Mouse (Mus musculus): ENCODE data around the gene Omg.

Gene Omg

GRCm38 (mm10) chr11:79503845-79504244 is at the start of gene Omg:
Gene Omg (minus strand): TSS chr11:79504084.
- no peak for DNase-seq (ENCODE audit: low spot score)

DNA sequence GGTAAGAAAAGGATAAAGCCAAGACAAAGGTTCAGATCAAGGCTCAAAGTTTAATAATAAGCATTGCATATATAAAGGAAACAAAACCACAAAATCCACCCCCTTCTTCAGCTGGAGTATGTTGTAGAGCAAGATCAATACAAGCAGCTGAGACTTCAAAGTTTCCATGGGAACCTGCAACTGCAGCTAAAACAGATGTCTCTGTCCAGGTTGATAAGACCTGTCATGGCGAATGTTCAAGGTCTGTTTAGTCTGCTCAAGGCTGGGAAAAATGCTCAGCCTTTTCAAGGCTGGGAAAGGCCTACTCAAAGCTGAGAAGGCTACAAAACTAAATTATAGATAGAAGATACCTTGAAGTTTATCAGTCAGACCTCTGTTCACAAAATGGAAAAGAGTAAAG is 48.7 kb upstream of the Omg start:
- DNase-seq (ENCODE audit: low spot score): no peak

GRCm38 (mm10) chr11:79536293-79536692 is 32.4 kb upstream of the Omg start:
- DNase-seq (ENCODE audit: low spot score): no peak

- DNase-seq (ENCODE audit: low spot score): no peak
Measured at GRCm38 (mm10) chr11:79535554-79535953, 31.7 kb upstream of the Omg start.

DNA sequence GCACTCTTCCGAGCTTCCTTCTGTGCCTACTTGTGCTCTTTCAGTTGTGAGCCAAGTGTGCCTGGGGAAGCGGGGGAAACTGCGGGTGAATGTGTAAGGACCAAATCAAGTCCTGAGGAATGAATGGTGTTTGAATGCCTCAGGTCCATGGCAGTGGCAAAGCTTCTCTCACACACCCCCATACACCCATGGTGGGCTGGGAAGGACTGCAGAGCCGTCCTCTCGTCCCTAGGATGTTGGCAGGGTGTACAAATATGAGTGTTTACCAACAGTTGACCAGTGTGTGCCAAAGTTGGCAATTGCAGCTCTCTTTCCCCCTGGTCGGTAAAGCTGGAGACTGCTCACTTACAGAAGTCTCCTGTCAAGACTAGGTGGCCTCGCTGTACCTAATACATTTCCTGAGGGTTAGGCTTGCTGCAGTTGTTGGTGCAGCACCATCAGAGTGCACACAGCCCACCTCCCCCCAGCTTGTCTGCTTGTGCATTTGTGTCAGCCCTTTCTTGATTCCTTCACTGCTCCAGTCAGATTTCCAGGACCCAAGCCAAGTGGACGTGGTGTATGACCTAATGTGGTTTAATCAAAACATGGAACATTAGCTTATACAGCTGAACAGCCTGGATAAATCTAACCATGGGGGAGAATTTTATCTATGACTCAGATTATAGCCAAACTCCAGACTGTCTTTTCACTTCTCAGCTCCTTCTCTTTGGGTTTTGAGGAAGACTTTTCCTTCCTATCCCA is 30.2 kb upstream of the Omg start:
- DNase-seq (ENCODE audit: low spot score): no peak

GRCm38 (mm10) chr11:79533311-79533710 is 29.4 kb upstream of the Omg start:
- no peak for DNase-seq (ENCODE audit: low spot score)

DNA sequence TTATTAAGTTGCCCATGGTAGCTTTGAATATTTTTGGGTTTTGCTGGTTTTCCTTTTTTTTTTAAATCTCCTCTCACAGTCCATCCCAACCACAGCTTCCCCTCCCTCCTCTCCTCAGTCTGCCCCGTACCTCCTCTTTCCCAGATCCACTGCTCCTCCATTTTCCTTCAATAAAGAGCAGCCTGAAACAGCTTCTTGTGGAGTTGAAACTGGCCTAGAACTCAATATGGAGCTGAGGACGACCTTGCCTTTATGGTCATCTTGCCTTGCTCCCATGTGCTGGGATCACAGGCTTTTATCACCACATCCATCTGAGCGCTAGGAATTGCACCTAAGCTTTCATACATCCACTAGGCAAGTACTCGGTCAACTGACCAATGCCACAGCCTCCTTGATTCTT is 27.6 kb upstream of the Omg start:
- DNase-seq (ENCODE audit: low spot score): no peak

DNA sequence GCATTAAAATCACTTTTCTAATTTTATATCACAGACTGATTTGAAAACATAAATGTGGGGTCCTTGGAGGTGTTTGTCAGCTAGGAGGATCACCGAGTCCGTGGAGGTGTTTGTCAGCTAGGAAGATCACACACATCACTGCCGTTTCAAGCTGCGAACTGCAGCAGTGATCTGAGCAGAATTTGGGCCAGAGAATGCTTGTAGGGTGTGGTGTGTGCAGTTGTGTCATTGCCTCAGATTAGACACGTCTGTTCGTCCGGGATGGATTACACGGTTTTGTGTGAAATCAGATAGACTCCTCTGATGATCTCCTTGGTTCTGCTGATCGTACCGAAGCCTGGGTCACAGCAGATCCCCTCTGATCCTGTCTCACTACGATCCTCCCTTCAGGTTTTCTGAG is 26.9 kb upstream of the Omg start:
- no peak for DNase-seq (ENCODE audit: low spot score)

- DNase-seq (ENCODE audit: low spot score): no peak
Measured at GRCm38 (mm10) chr11:79530333-79530761, 26.5 kb upstream of the Omg start, which contains the start of the genes Evi2 and Evi2a. Gene Evi2 (minus strand): TSS chr11:79530589. Gene Evi2a (minus strand): TSS chr11:79530609.

GRCm38 (mm10) chr11:79529736-79530135 is 25.9 kb upstream of the Omg start:
- no peak for DNase-seq (ENCODE audit: low spot score)

GRCm38 (mm10) chr11:79529226-79529625 is 25.3 kb upstream of the Omg start:
- no peak for DNase-seq (ENCODE audit: low spot score)

DNA sequence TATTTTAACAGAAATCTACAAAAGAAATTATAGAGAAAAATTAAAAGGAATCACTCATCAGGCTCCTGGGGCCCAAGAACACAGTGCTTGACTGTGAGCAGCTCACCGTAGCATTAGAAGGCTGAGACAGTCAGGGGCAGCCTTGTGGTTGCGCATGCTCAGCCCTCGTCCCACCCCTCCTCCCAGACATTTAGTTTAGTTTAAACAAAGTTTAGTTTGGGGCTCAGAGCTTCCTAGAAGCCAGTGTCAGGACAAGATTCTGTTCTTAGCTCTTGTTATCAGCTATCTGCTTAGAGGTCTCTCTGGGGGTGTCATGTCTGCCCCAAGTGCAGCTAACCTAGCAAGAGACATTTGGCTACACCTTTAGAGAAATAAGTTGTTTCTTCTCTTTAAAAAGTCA is 24.7 kb upstream of the Omg start:
- DNase-seq (ENCODE audit: low spot score): no peak

DNA sequence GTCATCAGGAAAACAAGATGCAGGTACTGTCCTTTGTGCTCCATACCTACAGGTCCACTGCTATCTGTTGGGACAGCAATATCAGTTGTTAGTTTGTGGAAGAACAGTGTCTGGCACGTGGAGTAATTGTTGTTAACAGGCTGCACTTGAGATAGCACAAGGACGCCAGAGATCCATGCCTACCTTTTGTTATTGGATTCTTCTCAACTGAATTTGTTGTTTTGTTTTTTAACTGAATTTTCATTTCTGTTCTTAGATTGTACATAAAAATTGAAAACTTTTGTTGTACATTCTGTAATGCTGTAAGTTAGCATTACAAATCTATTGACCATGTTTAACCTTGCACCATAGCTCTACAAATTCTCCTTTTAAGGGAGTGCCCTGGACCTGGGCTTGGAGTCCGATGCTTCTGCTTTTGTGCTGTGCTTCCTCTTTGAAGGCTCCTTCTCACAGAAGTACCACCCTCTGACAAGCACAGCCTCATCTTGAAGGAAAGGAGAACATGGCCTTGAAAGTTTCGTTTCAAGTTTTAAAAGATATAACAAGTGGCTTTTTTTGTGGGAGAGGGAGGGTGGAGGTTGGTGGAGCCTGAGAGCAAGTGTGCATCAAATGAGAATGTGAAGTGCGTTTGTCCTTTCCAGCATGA is 24.0 kb upstream of the Omg start:
- DNase-seq (ENCODE audit: low spot score): no peak

DNA sequence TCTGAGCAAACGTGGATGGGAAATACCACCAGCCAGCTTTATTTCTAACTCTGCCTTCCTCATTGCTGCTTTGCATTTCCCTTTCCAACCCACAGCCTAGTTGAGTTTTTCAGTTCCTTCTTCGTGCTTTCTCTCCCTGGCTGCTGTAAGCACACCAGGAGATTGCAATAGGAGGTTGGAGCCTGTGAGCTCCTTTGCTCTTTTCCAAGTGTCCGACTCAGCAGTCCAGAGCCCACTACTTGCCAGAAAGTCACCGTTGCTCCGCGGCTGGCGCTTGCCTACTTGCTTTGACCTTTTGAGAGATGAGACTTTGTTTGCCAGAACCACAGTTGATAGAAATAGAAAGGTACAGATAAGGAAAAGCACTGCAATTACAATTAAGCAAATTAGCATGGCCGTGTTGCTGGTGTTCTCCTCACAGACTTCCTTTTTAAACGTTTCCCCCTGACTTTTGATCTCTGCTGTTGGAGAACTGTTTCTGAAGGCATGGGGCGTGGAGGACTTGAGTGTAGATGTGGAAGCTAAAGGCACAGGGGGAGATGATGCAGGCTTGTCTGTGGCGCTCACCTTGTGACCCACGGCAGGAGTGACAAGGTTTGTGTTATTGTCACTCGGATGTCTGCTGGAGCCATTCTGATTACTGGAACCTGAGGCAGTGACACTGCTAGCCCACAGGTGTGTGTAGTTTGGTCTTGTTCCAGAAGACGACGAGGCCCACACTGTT is 23.3 kb upstream of the Omg start:
- DNase-seq (ENCODE audit: low spot score): no peak

GRCm38 (mm10) chr11:79526549-79526948 is 22.7 kb upstream of the Omg start:
- no peak for DNase-seq (ENCODE audit: low spot score)

DNA sequence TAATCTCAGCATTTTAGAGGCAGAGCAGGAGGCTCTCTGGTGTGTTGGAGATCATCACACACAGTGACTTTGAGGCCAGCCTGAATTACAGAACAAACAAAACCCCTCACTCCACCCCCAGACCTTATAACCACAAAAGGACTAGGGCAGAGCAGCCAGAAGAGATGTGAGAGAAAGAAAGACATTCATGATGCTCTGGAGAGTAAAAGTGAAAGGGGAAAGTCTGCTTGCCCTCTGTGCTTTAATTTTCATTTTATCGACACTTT is 20.4 kb upstream of the Omg start:
- DNase-seq (ENCODE audit: low spot score): no peak

DNA sequence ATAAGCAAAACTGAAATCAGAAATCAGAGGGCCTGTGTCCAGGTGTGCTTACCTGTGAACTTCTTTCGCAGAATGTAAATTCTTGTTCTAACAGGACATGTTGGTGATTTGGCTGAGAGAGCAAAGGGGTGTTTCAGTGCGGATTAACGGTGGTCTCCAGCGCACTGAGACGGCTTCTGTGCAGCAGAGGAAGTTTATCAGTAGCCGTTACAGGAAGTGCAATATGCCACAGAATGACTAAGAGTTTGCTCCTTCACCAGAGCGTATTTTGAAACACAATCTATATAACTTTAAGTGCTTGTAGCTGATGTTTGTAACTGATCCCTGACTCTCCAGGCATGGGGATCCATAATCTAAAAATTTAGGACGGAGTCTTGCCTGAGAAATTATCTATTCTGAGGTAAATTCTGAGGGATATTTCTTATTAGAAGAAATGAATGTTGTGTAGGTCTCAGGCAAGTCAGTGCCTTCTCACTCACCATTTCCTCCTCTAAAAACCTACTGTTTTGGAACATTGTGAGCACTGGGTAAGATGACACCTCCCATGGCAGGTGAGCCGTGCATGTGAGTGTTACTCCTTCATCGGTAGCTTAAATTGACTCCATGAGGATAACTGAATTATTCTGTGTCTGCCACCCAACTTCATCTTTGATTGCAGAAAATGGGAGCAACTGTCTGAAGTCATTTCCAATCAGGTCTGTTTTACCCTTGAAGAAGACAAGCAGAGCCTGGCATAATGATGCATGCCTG is 19.9 kb upstream of the Omg start, which contains the start of gene Evi2b:
TSS of gene Evi2b (minus strand) at position 203 of the 750 bp plus-strand sequence.
- DNase-seq (ENCODE audit: low spot score): no peak

DNA sequence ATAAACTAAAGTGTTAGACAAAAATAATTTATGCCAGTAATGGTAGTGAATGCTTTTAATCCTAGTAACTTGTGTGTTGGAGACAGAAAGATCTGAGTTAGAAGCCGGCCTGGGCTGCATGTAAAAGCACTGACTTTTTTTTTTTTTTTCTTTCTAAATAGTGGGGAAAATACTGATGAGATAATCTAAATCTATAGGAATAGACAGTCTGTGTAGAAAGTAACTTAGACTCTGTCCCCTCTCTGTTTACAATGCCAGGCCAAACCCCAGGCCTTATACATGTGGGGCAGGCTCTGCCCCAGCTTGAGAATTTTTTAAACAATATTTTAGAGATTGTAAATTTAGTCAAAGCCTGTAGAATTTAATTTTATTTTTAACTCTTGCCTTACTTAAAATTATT is 19.1 kb upstream of the Omg start:
- no peak for DNase-seq (ENCODE audit: low spot score)

DNA sequence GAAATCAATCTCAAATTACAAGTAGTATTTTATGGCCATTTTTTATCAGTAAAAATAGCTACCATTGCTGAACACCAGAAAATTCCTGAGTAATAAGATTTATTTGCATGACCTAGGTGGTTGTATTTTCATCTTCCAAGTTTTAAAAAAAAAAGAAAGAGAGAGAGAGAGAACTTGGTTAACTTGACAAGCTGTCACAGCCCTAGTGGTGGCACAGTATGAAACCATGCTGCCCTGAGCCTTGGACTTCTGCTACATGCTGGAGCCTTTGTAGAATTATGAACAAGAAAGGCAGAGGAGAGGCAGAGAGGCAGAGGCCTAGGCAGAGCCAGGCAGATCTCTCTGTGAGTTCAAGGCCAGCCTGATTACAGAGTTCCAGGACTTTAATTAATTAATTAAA is 18.0 kb upstream of the Omg start:
- DNase-seq (ENCODE audit: low spot score): no peak

GRCm38 (mm10) chr11:79520772-79521171 is 16.9 kb upstream of the Omg start:
- DNase-seq (ENCODE audit: low spot score): no peak

GRCm38 (mm10) chr11:79519878-79520291 is 16.0 kb upstream of the Omg start:
- no peak for DNase-seq (ENCODE audit: low spot score)

- DNase-seq (ENCODE audit: low spot score): no peak
Measured at GRCm38 (mm10) chr11:79519299-79519698, 15.4 kb upstream of the Omg start.

GRCm38 (mm10) chr11:79515798-79516197 is 11.9 kb upstream of the Omg start:
- no peak for DNase-seq (ENCODE audit: low spot score)
